Mouse (Mus musculus) liver, embryonic 14.5 days (tissue): ENCODE measurements around the gene Taf11. TPM values are rescaled to one million over a fixed set of nuclear protein-coding genes. Genes with fewer than 3 reads are reported as not detected.

Experiments
- ATAC-seq: fragments of 200-750 bp; cut with Nextera tagmentation; 2 replicates; pipeline ENCODE4 v1.8.0; 2017; ENCODE audit warnings: moderate number of reproducible peaks, mild to moderate bottlenecking, moderate library complexity; ENCODE audit not compliant: insufficient read depth
- DNase-seq, 3 experiments: peaks; one replicate each; pipeline ENCODE4 v3.0.0-alpha.2; 2012 to 2013; ENCODE audit warnings: low read depth in 3 of 3, low spot score in 3 of 3
- H3K27ac ChIP-seq: fragments of 300-500 bp; sonication (generic); 2 replicates; pipeline ENCODE4 v1.5.1; 2014; ENCODE audit warnings: moderate library complexity, mild to moderate bottlenecking, control low read depth, inconsistent platforms
- H3K27me3 ChIP-seq: fragments of 300-500 bp; sonication (generic); 2 replicates; pipeline ENCODE4 v1.6.1; 2014; ENCODE audit warnings: mild to moderate bottlenecking, low read length, moderate library complexity; ENCODE audit not compliant: control insufficient read depth, insufficient read depth
- H3K36me3 ChIP-seq: fragments of 300-500 bp; sonication (generic); replicated peaks from 2 replicates; pipeline ENCODE4 v1.6.1; 2014; ENCODE audit warnings: low read depth; ENCODE audit not compliant: control insufficient read depth, insufficient read depth
- H3K4me1 ChIP-seq, 2 experiments: fragments of 200-500 bp in 1 of 2; fragments of 300-500 bp in 1 of 2; sonication (generic) in 1 of 2; replicated peaks; 2 replicates each; pipeline ENCODE4 v1.6.1; 2012 to 2014; ENCODE audit warnings: antibody characterized with exemption in 1 of 2, inconsistent platforms in 1 of 2, low read length in 1 of 2; ENCODE audit not compliant: control insufficient read depth in 2 of 2, insufficient read depth in 2 of 2
- H3K4me2 ChIP-seq: fragments of 300-500 bp; sonication (generic); 2 replicates; pipeline ENCODE4 v1.6.1; 2014; ENCODE audit warnings: low read depth, mild to moderate bottlenecking, control low read depth, moderate library complexity
- H3K4me3 ChIP-seq, 2 experiments: fragments of 200-500 bp in 1 of 2; fragments of 300-500 bp in 1 of 2; sonication (generic) in 1 of 2; 2 replicates each; pipeline ENCODE4 v1.5.1; 2012 to 2014; ENCODE audit warnings: low read depth in 2 of 2, low read length in 2 of 2, mild to moderate bottlenecking in 2 of 2, control low read depth in 1 of 2, inconsistent platforms in 1 of 2, moderate library complexity in 1 of 2; ENCODE audit not compliant: insufficient read depth in 1 of 2
- H3K9ac ChIP-seq: fragments of 300-500 bp; sonication (generic); replicated peaks from 2 replicates; pipeline ENCODE4 v1.6.1; 2014; ENCODE audit warnings: mild to moderate bottlenecking, control low read depth, moderate library complexity
- H3K9me3 ChIP-seq: fragments of 300-500 bp; sonication (generic); 2 replicates; pipeline ENCODE4 v1.6.1; 2016; ENCODE audit warnings: low read length, mixed read lengths; ENCODE audit not compliant: control insufficient read depth
- CTCF ChIP-seq: IDR thresholded peaks from 2 replicates; pipeline ENCODE4 v1.5.1; 2016; ENCODE audit warnings: antibody characterized with exemption, low read depth, control low read depth
- EP300 ChIP-seq: IDR thresholded peaks from 2 replicates; pipeline ENCODE4 v1.6.1; 2016; ENCODE audit warnings: antibody characterized with exemption, low read depth
- WGBS: fragments of 180-500 bp; shearing (Covaris S2); extraction: QIAGEN DNeasy Blood & Tissue Kit; methylation state at CpG from one replicate; pipeline ENCODE4 v1.1.7; 2014; ENCODE audit not compliant: insufficient replicate concordance; 5-methylcytosine and 5-hydroxymethylcytosine counted together
- polyA plus RNA-seq, 2 experiments: library from polyadenylated mRNA; depleted of rRNA in 1 of 2; stranded (reverse) in 1 of 2; unstranded in 1 of 2; fragments of >200 nt; fragmentation: Nextera tagmentation in 1 of 2; extraction: Ambion mirVana in 1 of 2; gene quantifications; 2 replicates each; pipeline versions ENCODE4 v1.2.1 to v1.2.3; 2012 to 2014

Gene Taf11
- polyA plus RNA-seq, 2 experiments: 16.9 to 24.1 TPM

DNA sequence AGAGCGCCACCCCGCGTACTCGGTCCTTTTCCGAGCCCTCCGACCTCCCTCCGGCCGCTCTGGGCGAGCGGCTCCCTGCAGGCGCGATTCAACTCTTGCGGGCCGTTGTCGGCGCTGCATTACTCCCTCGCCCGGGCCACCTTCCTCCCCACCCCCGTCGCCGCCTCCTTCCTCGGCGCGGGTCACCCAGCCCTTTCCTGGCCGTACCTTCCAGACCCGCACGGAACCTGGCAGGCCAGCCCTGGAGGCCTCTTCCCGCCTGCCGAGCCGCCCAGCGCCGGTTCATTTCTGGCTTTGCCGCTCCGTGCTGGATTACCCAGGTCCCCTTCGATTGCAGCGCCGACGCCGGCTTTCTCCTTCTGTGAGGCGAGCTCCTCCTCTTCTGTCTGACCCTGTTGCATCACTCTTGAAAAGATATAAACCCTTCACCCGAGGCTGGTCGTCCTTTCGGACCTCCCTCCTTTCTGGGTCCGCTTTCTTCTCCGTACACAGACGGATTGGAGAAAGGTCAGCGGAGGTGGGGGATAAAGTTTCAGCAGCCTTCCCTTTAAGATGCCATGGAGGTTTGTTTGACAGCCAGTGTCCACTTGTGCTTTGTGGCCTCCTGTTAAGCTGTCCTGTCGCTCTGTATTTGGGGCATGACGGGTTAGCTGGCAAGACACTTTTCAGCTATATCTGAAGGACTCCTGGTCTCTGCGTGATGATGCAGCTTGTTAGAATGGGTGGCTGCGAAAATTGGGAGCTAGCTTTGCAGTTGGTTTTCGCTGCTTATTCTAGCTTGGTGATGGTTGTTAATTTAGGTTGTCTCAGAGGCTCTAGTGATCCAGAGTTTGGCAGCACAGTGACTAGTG lies 52.6 kb downstream of the Taf11 start:
- Histone ChIP-seq H3K9me3 (no peaks in the 10 kb centered on the region), H3K9ac (peak overlapping the region; percentile 70), H3K4me3 (peak overlapping the region; percentile 69 to 91), H3K27ac (peak overlapping the region; percentile 71), H3K4me1 (peaks cover 30 to 33% of the 10 kb centered on the region in 2 experiments), H3K36me3 (peaks cover 12% of the 10 kb centered on the region), H3K27me3 (no peaks in the 10 kb centered on the region), H3K4me2 (peak overlapping the region; percentile 95)
- DNase-seq (peak in 2 of 3 experiments; percentile 36 to 53), ATAC-seq (peak; percentile 69)
- TF ChIP-seq CTCF (no peak), EP300 (no peak)
- WGBS: 1% methylated on average over 52 of the region's 52 CpGs

DNA sequence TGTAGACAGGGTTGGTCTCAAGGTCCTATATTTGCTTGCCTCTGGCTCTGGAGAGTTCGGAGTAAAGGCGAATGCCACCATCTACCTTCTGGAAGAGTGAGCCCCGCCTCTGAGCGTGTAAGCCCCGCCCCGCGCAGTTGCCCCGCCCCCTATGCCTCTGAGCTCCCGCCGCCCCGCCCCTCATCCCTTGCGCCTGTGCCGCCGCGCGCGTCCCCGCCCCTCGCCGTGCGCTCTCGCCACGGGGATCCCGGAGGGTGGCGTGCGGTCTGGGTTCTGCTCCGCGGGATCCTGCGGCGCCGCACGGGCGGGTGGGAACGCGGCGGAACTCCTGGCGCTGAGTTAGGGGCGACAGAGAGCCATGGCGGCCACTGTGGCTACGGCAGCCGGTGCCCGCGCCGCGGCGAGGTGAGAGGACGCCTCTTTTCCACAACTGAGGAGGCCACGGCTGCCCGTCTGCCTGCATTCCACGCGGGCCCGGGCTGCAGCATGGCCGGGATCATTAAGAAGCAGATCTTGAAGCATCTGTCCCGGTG lies 53.3 kb downstream of the Taf11 start, which contains the start of gene Uhrf1bp1:
Gene Uhrf1bp1 (plus strand): TSS at position 177 of the 533 bp plus-strand sequence.
- Histone ChIP-seq H3K4me3 (peak within 1 kb of the TSS; percentile 69 to 91), H3K4me2 (peak within 1 kb of the TSS; percentile 95), H3K4me1 (peaks cover 30 to 33% of the 10 kb centered on the region in 2 experiments), H3K27ac (peak within 1 kb of the TSS; percentile 71), H3K36me3 (peaks cover 15% of the 10 kb centered on the region), H3K9ac (peak within 1 kb of the TSS; percentile 70), H3K27me3 (no peaks in the 10 kb centered on the region), H3K9me3 (no peaks in the 10 kb centered on the region)
- WGBS: 0% methylated on average over 54 of the region's 54 CpGs
- ATAC-seq: peak; percentile 81
- DNase-seq: peak; percentile 72 to 78 (median 76)
- TF ChIP-seq CTCF (no peak), EP300 (no peak)

Other genes with a start within 250 kb of the Taf11 start
- gene Spdef, start 180.9 kb downstream of the Taf11 start, polyA plus RNA-seq (2012; rRNA removed): not detected in 2 replicates
- gene Spdef, start 180.9 kb downstream of the Taf11 start, polyA plus RNA-seq (2014; fragmentation: Nextera tagmentation; extraction: Ambion mirVana): not detected in 2 replicates
- 20.6 and 24.2 TPM in 2 replicates for gene D17Wsu92e, start 89.2 kb downstream of the Taf11 start, polyA plus RNA-seq (2012; rRNA removed)
- 10.7 and 14.1 TPM in 2 replicates for gene D17Wsu92e, start 89.2 kb downstream of the Taf11 start, polyA plus RNA-seq (2014; fragmentation: Nextera tagmentation; extraction: Ambion mirVana)
- gene Snrpc, start 71.7 kb downstream of the Taf11 start, polyA plus RNA-seq (2012; rRNA removed): 85.1 and 105 TPM in 2 replicates
- gene Snrpc, start 71.7 kb downstream of the Taf11 start, polyA plus RNA-seq (2014; fragmentation: Nextera tagmentation; extraction: Ambion mirVana): 145 and 150 TPM in 2 replicates
- 2.9 and 3.1 TPM in 2 replicates for gene Uhrf1bp1, start 53.4 kb downstream of the Taf11 start, polyA plus RNA-seq (2012; rRNA removed)
- gene Uhrf1bp1, start 53.4 kb downstream of the Taf11 start, polyA plus RNA-seq (2014; fragmentation: Nextera tagmentation; extraction: Ambion mirVana): 1.8 and 2.4 TPM in 2 replicates
- gene Anks1, start 538 bp downstream of the Taf11 start, polyA plus RNA-seq (2012; rRNA removed): 5.3 and 7.1 TPM in 2 replicates
- 2.4 and 3.2 TPM in 2 replicates for gene Anks1, start 538 bp downstream of the Taf11 start, polyA plus RNA-seq (2014; fragmentation: Nextera tagmentation; extraction: Ambion mirVana)
- 0.14 and 0.16 TPM in 2 replicates for gene Tcp11, start 170.8 kb upstream of the Taf11 start, polyA plus RNA-seq (2012; rRNA removed)
- 0.13 TPM in 1 of 2 replicates, not detected in the other for gene Tcp11, start 170.8 kb upstream of the Taf11 start, polyA plus RNA-seq (2014; fragmentation: Nextera tagmentation; extraction: Ambion mirVana)
- gene Scube3, start 232.3 kb upstream of the Taf11 start, polyA plus RNA-seq (2012; rRNA removed): 0.30 and 0.33 TPM in 2 replicates
- 0.16 and 0.23 TPM in 2 replicates for gene Scube3, start 232.3 kb upstream of the Taf11 start, polyA plus RNA-seq (2014; fragmentation: Nextera tagmentation; extraction: Ambion mirVana)